Mouse (Mus musculus): Measurements from ENCODE around the gene Sf3a2.
A peak's percentile ranks its signal among the peaks of the same experiment; 100 is the strongest.

Gene Sf3a2

GRCm38 (mm10) chr10:80845055-80845693 lies 47.2 kb downstream of the Sf3a2 start:
- no peak for DNase-seq (ENCODE audit: inconsistent ontology term)

GRCm38 (mm10) chr10:80845732-80846131 lies 47.7 kb downstream of the Sf3a2 start:
- DNase-seq (ENCODE audit: inconsistent ontology term) = no peak

GRCm38 (mm10) chr10:80848571-80848970 lies 50.6 kb downstream of the Sf3a2 start:
- peak; percentile 77 for DNase-seq (ENCODE audit: inconsistent ontology term)

All from Muller cell, postnatal 12 days (primary cell).